Mouse (Mus musculus) lung, embryonic 16.5 days (tissue): Measurements from ENCODE around the gene Rgr. TPM values are rescaled to one million over a fixed set of nuclear protein-coding genes. Genes with fewer than 3 reads are reported as not detected.

ENCODE experiments used
- ATAC-seq: fragments of 200-750 bp; cut with Nextera tagmentation; 2 replicates; pipeline ENCODE4 v1.8.0; 2017; ENCODE audit warnings: low read depth, mild to moderate bottlenecking, moderate library complexity
- H3K27ac ChIP-seq: fragments of 300-500 bp; sonication (generic); 2 replicates; pipeline ENCODE4 v1.5.1; 2014; ENCODE audit warnings: mild to moderate bottlenecking, control low read depth, low read length
- H3K27me3 ChIP-seq: fragments of 300-500 bp; sonication (generic); 2 replicates; pipeline ENCODE4 v1.6.1; 2014; ENCODE audit warnings: low read depth, low read length, mixed read lengths; ENCODE audit not compliant: control insufficient read depth, insufficient read depth
- H3K36me3 ChIP-seq: fragments of 300-500 bp; sonication (generic); 2 replicates; pipeline ENCODE4 v1.6.1; 2014; ENCODE audit warnings: low read length; ENCODE audit not compliant: control insufficient read depth, insufficient read depth
- H3K4me1 ChIP-seq: fragments of 300-500 bp; sonication (generic); replicated peaks from 2 replicates; pipeline ENCODE4 v1.6.1; 2014; ENCODE audit warnings: low read length, mixed read lengths; ENCODE audit not compliant: control insufficient read depth, insufficient read depth
- H3K4me2 ChIP-seq: fragments of 300-500 bp; sonication (generic); 2 replicates; pipeline ENCODE4 v1.6.1; 2014; ENCODE audit warnings: low read depth, low read length, control low read depth
- H3K4me3 ChIP-seq: fragments of 300-500 bp; sonication (generic); 2 replicates; pipeline ENCODE4 v1.5.1; 2014; ENCODE audit warnings: mild to moderate bottlenecking, low read length, control low read depth
- H3K9ac ChIP-seq: fragments of 300-500 bp; sonication (generic); 2 replicates; pipeline ENCODE4 v1.6.1; 2014; ENCODE audit warnings: low read length, control low read depth
- H3K9me3 ChIP-seq: fragments of 300-500 bp; sonication (generic); 2 replicates; pipeline ENCODE4 v1.6.1; 2016; ENCODE audit warnings: low read length; ENCODE audit not compliant: control insufficient read depth
- WGBS: fragments of 180-500 bp; shearing (Covaris S2); extraction: QIAGEN DNeasy Blood & Tissue Kit; methylation state at CpG from one replicate; pipeline ENCODE4 v1.1.7; 2014; 5-methylcytosine and 5-hydroxymethylcytosine counted together
- polyA plus RNA-seq: library from polyadenylated mRNA; unstranded; fragments of >200 nt; fragmentation: Nextera tagmentation; extraction: Ambion mirVana; gene quantifications from 2 replicates; pipeline ENCODE4 v1.2.1, GENCODE M21; 2015

Gene Rgr
- polyA plus RNA-seq, 1 experiment from 2014 or later = not detected

DNA sequence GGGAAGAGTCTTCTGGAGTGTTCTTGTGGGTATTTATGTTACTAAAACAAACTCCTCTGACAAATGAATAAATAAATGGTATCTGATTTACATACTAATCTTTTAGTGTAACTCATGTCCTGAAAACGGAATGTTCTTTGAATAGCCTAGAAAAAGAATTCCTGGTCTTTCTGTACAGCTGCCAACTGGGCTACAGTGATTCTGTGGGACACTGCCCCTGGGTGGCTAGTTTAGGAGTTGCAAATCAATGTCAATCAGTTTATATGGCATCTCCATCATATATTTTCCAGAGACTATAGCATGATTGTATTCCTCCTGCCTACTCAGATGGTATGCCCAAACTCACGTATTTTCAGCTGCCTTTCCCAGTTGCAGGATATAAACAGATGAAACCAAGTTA lies 16.1 kb upstream of the Rgr start:
- Histone ChIP-seq H3K9me3 (no peaks in the 10 kb centered on the region), H3K27ac (no peak overlapping the region), H3K4me3 (no peak overlapping the region), H3K4me1 (no peaks in the 10 kb centered on the region), H3K4me2 (no peak overlapping the region), H3K27me3 (no peaks in the 10 kb centered on the region), H3K36me3 (no peaks in the 10 kb centered on the region), H3K9ac (no peak overlapping the region)
- no peak for ATAC-seq
- WGBS = 39% methylated on average over 2 of the region's 2 CpGs

DNA sequence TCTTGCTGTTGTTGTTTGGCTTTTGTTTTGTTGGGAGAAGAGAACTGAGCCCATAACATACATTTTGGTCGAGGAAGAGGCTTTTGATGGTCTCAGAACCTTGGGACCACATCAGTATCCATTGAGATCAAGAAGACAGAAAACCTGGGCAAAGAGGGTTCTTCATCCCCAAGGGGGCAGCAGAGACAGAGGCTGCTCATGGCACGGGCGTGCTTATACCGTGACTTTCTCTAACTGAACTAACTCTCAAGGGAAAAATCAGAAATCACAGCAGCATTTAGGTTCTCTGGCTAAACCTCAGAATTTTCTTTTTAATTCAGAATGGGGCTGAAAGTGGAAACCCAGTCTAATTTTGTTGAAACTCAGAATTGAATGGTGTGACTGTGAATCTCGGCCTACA lies 14.3 kb downstream of the Rgr start:
- no peak overlapping the region for H3K4me3 ChIP-seq
- no peak for ATAC-seq
- no peaks in the 10 kb centered on the region for H3K27me3 ChIP-seq
- H3K9me3 ChIP-seq = no peaks in the 10 kb centered on the region
- no peak overlapping the region for H3K4me2 ChIP-seq
- no peak overlapping the region for H3K9ac ChIP-seq
- no peaks in the 10 kb centered on the region for H3K4me1 ChIP-seq
- no peak overlapping the region for H3K27ac ChIP-seq
- WGBS = 37% methylated on average over 5 of the region's 5 CpGs
- no peaks in the 10 kb centered on the region for H3K36me3 ChIP-seq

DNA sequence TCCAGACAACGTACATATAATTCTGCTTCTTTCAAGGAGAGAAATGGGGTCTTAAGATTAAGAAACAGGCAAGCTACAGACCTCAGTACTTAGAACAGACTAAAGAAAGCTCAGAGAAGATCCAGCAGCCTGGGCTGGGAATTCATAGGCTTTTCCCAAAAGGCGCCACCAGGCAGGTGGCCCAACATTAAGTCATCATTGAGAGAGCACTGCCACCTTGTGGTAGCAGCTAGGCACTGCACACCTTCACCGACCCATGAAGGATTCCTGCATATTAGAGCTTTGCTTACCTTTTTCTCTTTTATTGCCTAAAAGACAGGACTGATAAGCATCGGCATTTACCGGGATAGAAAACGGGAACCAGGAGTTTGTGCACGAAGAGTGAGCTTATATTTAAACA lies 15.5 kb downstream of the Rgr start:
- WGBS = 15% methylated on average over 7 of the region's 7 CpGs
- no peaks in the 10 kb centered on the region for H3K9me3 ChIP-seq
- no peaks in the 10 kb centered on the region for H3K27me3 ChIP-seq
- H3K4me1 ChIP-seq = no peaks in the 10 kb centered on the region
- no peak overlapping the region for H3K4me3 ChIP-seq
- no peak overlapping the region for H3K4me2 ChIP-seq
- H3K27ac ChIP-seq = no peak overlapping the region
- no peaks in the 10 kb centered on the region for H3K36me3 ChIP-seq
- H3K9ac ChIP-seq = no peak overlapping the region
- no peak for ATAC-seq

DNA sequence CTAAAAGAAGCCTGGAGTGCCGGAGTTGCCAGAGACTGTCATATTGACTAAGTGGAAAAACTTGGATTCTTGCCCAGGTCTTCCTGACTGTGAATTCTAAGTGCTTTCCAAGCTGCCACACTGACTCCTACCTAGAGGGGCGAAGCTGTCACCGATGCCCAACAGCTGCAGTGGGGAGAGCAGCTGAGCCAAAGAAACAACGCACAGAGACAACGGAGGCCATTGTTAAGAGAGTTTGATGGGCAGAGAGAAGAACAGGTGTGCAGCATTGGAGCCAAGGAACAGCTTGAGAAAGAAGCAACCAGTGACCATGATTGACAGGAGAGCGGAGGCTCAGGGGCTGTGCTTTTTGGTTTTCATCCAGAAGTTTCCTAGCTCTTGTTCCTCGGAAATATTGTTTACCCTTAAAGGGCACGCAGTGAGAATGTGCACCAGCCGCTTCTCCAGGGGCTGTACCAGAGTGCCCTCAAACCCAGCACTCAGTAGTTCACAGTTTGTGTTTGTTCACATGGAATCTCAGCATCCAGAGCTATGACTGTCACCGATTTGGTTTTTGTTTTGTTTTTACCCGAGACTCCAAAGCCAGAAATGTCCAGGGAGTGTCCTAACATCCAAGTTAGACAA lies 16.2 kb downstream of the Rgr start:
- Histone ChIP-seq H3K9ac (no peak overlapping the region), H3K36me3 (no peaks in the 10 kb centered on the region), H3K4me3 (no peak overlapping the region), H3K27me3 (no peaks in the 10 kb centered on the region), H3K4me1 (no peaks in the 10 kb centered on the region), H3K4me2 (no peak overlapping the region), H3K9me3 (no peaks in the 10 kb centered on the region), H3K27ac (no peak overlapping the region)
- WGBS = 48% methylated on average over 11 of the region's 11 CpGs
- no peak for ATAC-seq

DNA sequence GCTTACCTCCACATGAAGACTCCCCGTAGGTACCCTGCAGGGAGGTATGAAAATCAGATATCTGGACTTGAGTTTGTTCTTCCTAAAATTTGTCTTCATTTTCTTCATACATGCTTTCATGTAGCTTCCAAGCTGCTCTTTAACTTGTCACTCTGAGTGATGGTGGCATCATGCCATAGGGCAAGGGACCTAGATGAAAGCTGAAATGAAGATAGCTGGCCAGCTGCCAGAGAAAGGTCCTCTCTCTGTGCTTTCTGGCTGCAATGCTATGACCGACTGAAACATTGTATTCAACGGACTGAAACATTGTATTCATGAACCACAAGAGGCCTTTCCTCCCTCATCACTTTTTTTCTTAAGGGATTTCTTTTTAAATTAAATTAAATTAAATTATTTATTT lies 20.2 kb downstream of the Rgr start:
- Histone ChIP-seq H3K4me1 (no peaks in the 10 kb centered on the region), H3K27me3 (no peaks in the 10 kb centered on the region), H3K4me3 (no peak overlapping the region), H3K36me3 (no peaks in the 10 kb centered on the region), H3K4me2 (no peak overlapping the region), H3K9ac (no peak overlapping the region), H3K27ac (no peak overlapping the region), H3K9me3 (no peaks in the 10 kb centered on the region)
- WGBS = 73% methylated on average over 3 of the region's 3 CpGs
- ATAC-seq = no peak

DNA sequence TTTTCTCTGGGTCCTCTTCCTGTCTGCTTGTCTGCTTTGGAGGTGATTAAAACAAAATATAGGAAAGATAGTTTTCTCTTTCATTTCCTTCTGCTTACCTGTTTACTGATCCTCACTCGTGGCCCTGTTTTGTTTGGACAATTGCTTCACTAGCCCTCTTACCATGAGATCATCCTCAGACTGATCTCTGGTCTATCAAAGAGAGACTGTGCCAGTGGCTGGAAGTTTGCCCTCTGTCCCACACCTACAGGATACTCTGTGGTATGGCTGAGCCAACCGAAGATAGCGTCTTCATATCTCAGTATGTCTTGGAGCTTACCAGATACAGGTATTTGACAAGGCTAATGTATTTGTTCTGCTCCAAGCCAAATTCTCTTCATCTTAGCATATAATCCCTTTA lies 20.8 kb downstream of the Rgr start:
- Histone ChIP-seq H3K27me3 (no peaks in the 10 kb centered on the region), H3K4me2 (no peak overlapping the region), H3K9ac (no peak overlapping the region), H3K27ac (no peak overlapping the region), H3K4me1 (no peaks in the 10 kb centered on the region), H3K9me3 (no peaks in the 10 kb centered on the region), H3K36me3 (no peaks in the 10 kb centered on the region), H3K4me3 (no peak overlapping the region)
- no peak for ATAC-seq
- 89% methylated on average over 3 of the region's 3 CpGs for WGBS

DNA sequence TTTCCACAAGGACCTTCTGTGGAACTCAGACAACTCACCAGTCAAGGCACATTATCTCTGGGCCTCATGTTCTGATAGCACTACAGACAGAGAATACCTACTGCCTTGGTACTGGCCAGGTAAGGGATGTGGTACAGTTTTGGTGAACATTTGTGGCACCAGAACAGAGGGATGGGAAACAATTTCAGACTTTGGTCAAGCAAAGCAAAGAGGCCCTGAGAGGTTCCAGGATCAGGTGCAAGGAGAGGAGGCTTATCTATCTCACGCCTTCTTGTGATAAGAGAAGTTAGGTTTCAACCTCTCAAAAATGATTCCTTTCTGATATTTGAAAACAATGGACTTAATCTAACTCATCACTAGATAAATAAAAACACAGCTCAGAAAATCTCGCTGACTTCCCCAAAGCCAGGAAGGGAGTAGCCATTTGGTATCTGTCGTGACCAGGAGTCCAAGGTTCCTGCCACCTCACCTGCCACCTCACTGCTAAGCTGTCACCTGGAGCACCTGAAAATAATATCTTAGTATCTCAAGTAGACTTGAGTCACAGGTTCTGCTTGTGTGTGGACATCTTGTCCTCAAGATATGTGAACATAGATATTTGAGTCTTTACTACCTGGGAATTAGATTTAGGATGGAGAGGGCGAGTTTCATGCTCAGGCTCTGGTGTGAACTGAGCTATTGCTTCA lies 21.4 kb downstream of the Rgr start:
- Histone ChIP-seq H3K27me3 (no peaks in the 10 kb centered on the region), H3K4me3 (no peak overlapping the region), H3K9me3 (no peaks in the 10 kb centered on the region), H3K4me2 (no peak overlapping the region), H3K27ac (no peak overlapping the region), H3K4me1 (no peaks in the 10 kb centered on the region), H3K9ac (no peak overlapping the region), H3K36me3 (no peaks in the 10 kb centered on the region)
- WGBS = 49% methylated on average over 4 of the region's 4 CpGs
- no peak for ATAC-seq

DNA sequence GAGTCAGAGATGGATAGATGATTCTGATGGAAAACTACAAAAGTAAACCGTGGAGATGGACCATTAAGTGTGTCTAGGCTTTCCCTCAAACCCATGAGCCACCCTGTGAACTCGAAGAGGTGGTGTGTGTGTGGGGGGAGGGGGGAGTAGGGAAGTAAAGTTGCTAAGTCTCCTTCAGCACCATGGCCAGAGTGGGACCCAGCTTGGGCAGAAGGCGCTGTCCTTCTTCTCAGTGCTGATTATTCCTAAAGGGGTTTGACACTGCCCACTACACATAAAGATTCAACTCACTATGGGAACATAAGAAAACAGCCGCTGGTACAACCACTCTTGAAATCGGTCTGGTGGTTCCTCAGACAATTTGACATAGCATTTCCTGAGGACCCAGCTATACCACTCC lies 32.9 kb downstream of the Rgr start:
- Histone ChIP-seq H3K9ac (no peak overlapping the region), H3K9me3 (no peaks in the 10 kb centered on the region), H3K27ac (no peak overlapping the region), H3K4me3 (no peak overlapping the region), H3K4me2 (no peak overlapping the region), H3K4me1 (no peaks in the 10 kb centered on the region), H3K36me3 (no peaks in the 10 kb centered on the region), H3K27me3 (no peaks in the 10 kb centered on the region)
- no peak for ATAC-seq
- 29% methylated on average over 5 of the region's 5 CpGs for WGBS

DNA sequence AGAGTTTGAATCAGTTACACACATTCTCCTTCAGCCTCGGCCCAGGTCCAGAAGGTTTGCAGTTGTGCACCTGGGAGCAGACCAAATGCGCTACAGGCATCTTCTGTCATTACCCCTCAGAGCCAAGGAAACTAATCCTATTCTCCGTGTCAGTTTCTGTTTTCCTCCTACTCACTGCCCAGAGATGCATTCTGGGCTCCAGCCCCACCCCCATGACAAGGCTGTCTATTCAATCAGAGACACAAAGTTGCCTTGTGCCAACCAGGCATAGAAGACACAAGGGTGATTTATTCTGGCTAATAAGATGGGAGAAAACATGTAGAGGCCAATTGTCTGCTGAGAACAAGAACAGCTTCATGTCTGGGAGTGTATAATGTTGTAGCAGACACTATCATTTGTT lies 35.1 kb downstream of the Rgr start:
- Histone ChIP-seq H3K27me3 (no peaks in the 10 kb centered on the region), H3K4me2 (no peak overlapping the region), H3K9me3 (no peaks in the 10 kb centered on the region), H3K4me3 (no peak overlapping the region), H3K9ac (no peak overlapping the region), H3K36me3 (no peaks in the 10 kb centered on the region), H3K4me1 (no peaks in the 10 kb centered on the region), H3K27ac (no peak overlapping the region)
- ATAC-seq = no peak
- WGBS = 57% methylated on average over 3 of the region's 3 CpGs
